Mouse (Mus musculus) yolk sac, embryonic 10.5 days (tissue): ENCODE data around the gene Mad2l2.
A peak's percentile ranks its signal among the peaks of the same experiment; 100 is the strongest.
"Not testable (repeated sequence)": the region's sequence is repeated elsewhere in the genome, so short reads cannot be mapped to it uniquely, and the experiment has no call there.

Experiments
- DNase-seq: peaks from one replicate; pipeline ENCODE4 v3.0.0-alpha.2; 2017; ENCODE audit warnings: low spot score

Mad2l2 gene

GRCm38 (mm10) chr4:148107621-148108291, 22.4 kb upstream of the Mad2l2 start:
- no peak for DNase-seq

GRCm38 (mm10) chr4:148108565-148109100, 21.6 kb upstream of the Mad2l2 start:
- DNase-seq: no peak

GRCm38 (mm10) chr4:148109215-148109614, 21.0 kb upstream of the Mad2l2 start:
- no peak for DNase-seq

- DNase-seq: no peak
These were observed 17.7 kb upstream of the Mad2l2 start for GRCm38 (mm10) chr4:148112519-148112918.

- peak; percentile 76 for DNase-seq
These were observed 15.3 kb upstream of the Mad2l2 start for GRCm38 (mm10) chr4:148114758-148115391.

GRCm38 (mm10) chr4:148115467-148115866, 14.7 kb upstream of the Mad2l2 start:
- DNase-seq: no peak

GRCm38 (mm10) chr4:148116657-148117056, 13.5 kb upstream of the Mad2l2 start:
- DNase-seq: no peak

GRCm38 (mm10) chr4:148117392-148117791, 12.8 kb upstream of the Mad2l2 start:
- DNase-seq: no peak

GRCm38 (mm10) chr4:148119578-148119977, 10.6 kb upstream of the Mad2l2 start:
- not testable (repeated sequence) for DNase-seq

GRCm38 (mm10) chr4:148120555-148120954, 9.6 kb upstream of the Mad2l2 start:
- DNase-seq: no peak

GRCm38 (mm10) chr4:148121362-148121761, 8.8 kb upstream of the Mad2l2 start:
- no peak for DNase-seq

- DNase-seq: no peak
These were observed 8.0 kb upstream of the Mad2l2 start for GRCm38 (mm10) chr4:148121982-148122693.

GRCm38 (mm10) chr4:148122694-148123066, 7.5 kb upstream of the Mad2l2 start:
- no peak for DNase-seq

- DNase-seq: no peak
These were observed 1.9 kb upstream of the Mad2l2 start for GRCm38 (mm10) chr4:148128241-148128640.

- DNase-seq: no peak
These were observed 1.5 kb upstream of the Mad2l2 start for GRCm38 (mm10) chr4:148128672-148129071.

GRCm38 (mm10) chr4:148130561-148131413, 603 bp downstream of the Mad2l2 start, which contains the start of gene Draxin:
TSS of gene Draxin (minus strand) at chr4:148130698.
- peak; percentile 62 for DNase-seq

- DNase-seq: peak; percentile 48
These were observed 1.4 kb downstream of the Mad2l2 start for GRCm38 (mm10) chr4:148131497-148132081.

GRCm38 (mm10) chr4:148134988-148135387, 4.8 kb downstream of the Mad2l2 start:
- DNase-seq: no peak

GRCm38 (mm10) chr4:148137503-148137902, 7.3 kb downstream of the Mad2l2 start:
- DNase-seq: no peak

- no peak for DNase-seq
These were observed 9.5 kb downstream of the Mad2l2 start for GRCm38 (mm10) chr4:148139767-148140097.
